Mouse (Mus musculus): ENCODE results near the gene Ndufb10. TPM values are rescaled to one million over a fixed set of nuclear protein-coding genes. Genes with fewer than 3 reads are reported as not detected.

Gene Ndufb10
- polyA plus RNA-seq (2014; fragmentation: Nextera tagmentation; extraction: Ambion mirVana) = 301 and 321 TPM in 2 replicates

GRCm38 (mm10) chr17:24724184-24724583, at the start of gene Ndufb10:
Gene Ndufb10 (minus strand): TSS chr17:24724478.
- under 1% methylated on average over 30 of the region's 30 CpGs for WGBS

GRCm38 (mm10) chr17:24773241-24773640, 49.0 kb upstream of the Ndufb10 start:
- H3K9me3 ChIP-seq (ENCODE audit: control insufficient read depth, low read length) = no peaks in the 10 kb centered on the region
- H3K27ac ChIP-seq (ENCODE audit: low read depth, low read length) = no peak overlapping the region
- 0 out of 2 replicates have a peak, but pooled peaks cover 5% of the 10 kb centered on the region for H3K27me3 ChIP-seq (replicated peaks; ENCODE audit: control insufficient read depth, insufficient read depth, low read length)
- no peak overlapping the region for H3K4me3 ChIP-seq (ENCODE audit: low read depth, low read length)
- no peak overlapping the region for H3K9ac ChIP-seq (ENCODE audit: low read depth, low read length)
- H3K4me2 ChIP-seq = no peak overlapping the region
- no peaks in the 10 kb centered on the region for H3K4me1 ChIP-seq (replicated peaks; ENCODE audit: control insufficient read depth, insufficient read depth, low read length)
- DNase-seq (ENCODE audit: low spot score) = no peak
- ATAC-seq (replicated peaks; ENCODE audit: low FRiP score) = no peak
- H3K36me3 ChIP-seq (ENCODE audit: control insufficient read depth, insufficient read depth, low read length) = no peaks in the 10 kb centered on the region
- 74% methylated on average over 5 of the region's 5 CpGs for WGBS

More at GRCm38 (mm10) chr17:24724184-24724583, at the start of gene Ndufb10:
- H3K9me3 ChIP-seq (ENCODE audit: control insufficient read depth, low read length) = no peaks in the 10 kb centered on the region
- ATAC-seq (replicated peaks; ENCODE audit: low FRiP score) = peak; percentile 64
- DNase-seq (ENCODE audit: low spot score) = peak; percentile 96
- no peaks in the 10 kb centered on the region for H3K27me3 ChIP-seq (replicated peaks; ENCODE audit: control insufficient read depth, insufficient read depth, low read length)
- peak within 1 kb of the TSS; percentile 81 for H3K4me3 ChIP-seq (ENCODE audit: low read depth, low read length)
- H3K4me2 ChIP-seq = peak within 1 kb of the TSS; percentile 80
- H3K9ac ChIP-seq (ENCODE audit: low read depth, low read length) = peak within 1 kb of the TSS; percentile 76
- peak within 1 kb of the TSS; percentile 69 for H3K27ac ChIP-seq (ENCODE audit: low read depth, low read length)
- H3K36me3 ChIP-seq (ENCODE audit: control insufficient read depth, insufficient read depth, low read length) = peaks cover 12% of the 10 kb centered on the region
- H3K4me1 ChIP-seq (replicated peaks; ENCODE audit: control insufficient read depth, insufficient read depth, low read length) = peaks cover 10% of the 10 kb centered on the region

GRCm38 (mm10) chr17:24769146-24769545, 44.9 kb upstream of the Ndufb10 start:
- Histone ChIP-seq H3K27me3 (replicated peaks; ENCODE audit: control insufficient read depth, insufficient read depth, low read length) (peaks cover 19% of the 10 kb centered on the region), H3K9me3 (ENCODE audit: control insufficient read depth, low read length) (no peaks in the 10 kb centered on the region), H3K4me2 (no peak overlapping the region), H3K36me3 (ENCODE audit: control insufficient read depth, insufficient read depth, low read length) (no peaks in the 10 kb centered on the region), H3K9ac (ENCODE audit: low read depth, low read length) (no peak overlapping the region), H3K4me1 (replicated peaks; ENCODE audit: control insufficient read depth, insufficient read depth, low read length) (no peaks in the 10 kb centered on the region), H3K4me3 (ENCODE audit: low read depth, low read length) (no peak overlapping the region), H3K27ac (ENCODE audit: low read depth, low read length) (no peak overlapping the region)
- DNase-seq (ENCODE audit: low spot score) = no peak
- no peak for ATAC-seq (replicated peaks; ENCODE audit: low FRiP score)
- WGBS = 39% methylated on average over 3 of the region's 3 CpGs

- DNase-seq (ENCODE audit: low spot score) = no peak
- no peak for ATAC-seq (replicated peaks; ENCODE audit: low FRiP score)
- H3K27ac ChIP-seq (ENCODE audit: low read depth, low read length) = no peak overlapping the region
- H3K4me1 ChIP-seq (replicated peaks; ENCODE audit: control insufficient read depth, insufficient read depth, low read length) = no peaks in the 10 kb centered on the region
- peaks cover 19% of the 10 kb centered on the region for H3K27me3 ChIP-seq (replicated peaks; ENCODE audit: control insufficient read depth, insufficient read depth, low read length)
- H3K4me3 ChIP-seq (ENCODE audit: low read depth, low read length) = no peak overlapping the region
- no peaks in the 10 kb centered on the region for H3K36me3 ChIP-seq (ENCODE audit: control insufficient read depth, insufficient read depth, low read length)
- no peaks in the 10 kb centered on the region for H3K9me3 ChIP-seq (ENCODE audit: control insufficient read depth, low read length)
- WGBS = 27% methylated on average over 12 of the region's 12 CpGs
- H3K4me2 ChIP-seq = no peak overlapping the region
- H3K9ac ChIP-seq (ENCODE audit: low read depth, low read length) = no peak overlapping the region
Measured at GRCm38 (mm10) chr17:24766266-24766875, 42.1 kb upstream of the Ndufb10 start.

- DNase-seq (ENCODE audit: low spot score) (no peak), ATAC-seq (replicated peaks; ENCODE audit: low FRiP score) (no peak)
- WGBS = 41% methylated on average over 21 of the region's 22 CpGs
- no peaks in the 10 kb centered on the region for H3K4me1 ChIP-seq (replicated peaks; ENCODE audit: control insufficient read depth, insufficient read depth, low read length)
- no peak overlapping the region for H3K9ac ChIP-seq (ENCODE audit: low read depth, low read length)
- no peaks in the 10 kb centered on the region for H3K9me3 ChIP-seq (ENCODE audit: control insufficient read depth, low read length)
- H3K4me3 ChIP-seq (ENCODE audit: low read depth, low read length) = no peak overlapping the region
- no peaks in the 10 kb centered on the region for H3K36me3 ChIP-seq (ENCODE audit: control insufficient read depth, insufficient read depth, low read length)
- no peak overlapping the region for H3K4me2 ChIP-seq
- no peak overlapping the region for H3K27ac ChIP-seq (ENCODE audit: low read depth, low read length)
- H3K27me3 ChIP-seq (replicated peaks; ENCODE audit: control insufficient read depth, insufficient read depth, low read length) = peaks cover 22% of the 10 kb centered on the region
Measured at GRCm38 (mm10) chr17:24765016-24765905, 41.0 kb upstream of the Ndufb10 start.

DNA sequence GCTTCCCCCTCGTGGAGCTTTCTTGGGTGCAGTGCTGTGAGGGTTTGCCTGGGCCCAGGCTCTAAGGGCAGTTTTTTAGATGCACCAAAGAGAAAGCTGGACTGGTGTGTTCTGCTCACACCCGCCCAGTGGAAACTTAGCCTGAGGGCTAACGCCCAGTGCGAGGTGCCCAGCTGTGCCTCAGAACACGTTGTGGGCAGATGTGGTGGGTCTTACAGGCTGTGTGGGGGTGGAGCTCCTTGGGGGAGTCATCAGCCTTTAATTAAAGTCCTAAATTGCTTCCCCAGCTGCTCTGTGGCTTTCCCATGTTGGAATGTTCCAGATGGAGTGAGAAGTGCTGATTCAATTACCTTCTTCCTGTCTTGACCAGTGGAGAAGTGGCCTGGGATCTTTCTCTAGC, 36.8 kb upstream of the Ndufb10 start:
- H3K9me3 ChIP-seq (ENCODE audit: control insufficient read depth, low read length) = no peaks in the 10 kb centered on the region
- DNase-seq (ENCODE audit: low spot score) = no peak
- WGBS = 50% methylated on average over 5 of the region's 5 CpGs
- no peak overlapping the region for H3K4me3 ChIP-seq (ENCODE audit: low read depth, low read length)
- no peak overlapping the region for H3K27ac ChIP-seq (ENCODE audit: low read depth, low read length)
- H3K27me3 ChIP-seq (replicated peaks; ENCODE audit: control insufficient read depth, insufficient read depth, low read length) = peaks cover 20% of the 10 kb centered on the region
- no peak overlapping the region for H3K9ac ChIP-seq (ENCODE audit: low read depth, low read length)
- no peak overlapping the region for H3K4me2 ChIP-seq
- H3K4me1 ChIP-seq (replicated peaks; ENCODE audit: control insufficient read depth, insufficient read depth, low read length) = no peaks in the 10 kb centered on the region
- no peak for ATAC-seq (replicated peaks; ENCODE audit: low FRiP score)
- H3K36me3 ChIP-seq (ENCODE audit: control insufficient read depth, insufficient read depth, low read length) = no peaks in the 10 kb centered on the region

DNA sequence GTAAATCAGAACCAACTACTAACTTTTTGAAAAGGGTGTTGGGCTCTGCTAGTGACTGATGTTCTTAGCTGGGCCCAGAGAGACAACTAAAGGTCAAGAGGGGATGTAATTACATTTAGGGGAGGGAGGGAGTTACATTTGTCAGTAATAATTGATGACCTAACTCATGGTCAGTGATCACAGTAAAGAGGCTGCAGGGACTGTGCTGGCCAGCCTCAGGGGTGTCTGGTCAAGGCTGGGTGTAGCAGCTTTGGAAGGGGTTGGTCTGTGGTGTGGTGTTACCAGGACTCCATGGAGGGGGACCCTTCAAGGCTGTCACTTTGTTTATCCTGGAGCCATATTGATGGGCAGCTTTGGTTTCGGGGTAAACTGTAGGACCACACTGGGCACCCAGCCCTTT, 33.1 kb upstream of the Ndufb10 start:
- H3K4me1 ChIP-seq (replicated peaks; ENCODE audit: control insufficient read depth, insufficient read depth, low read length) = peaks cover 7% of the 10 kb centered on the region
- H3K4me3 ChIP-seq (ENCODE audit: low read depth, low read length) = no peak overlapping the region
- no peak overlapping the region for H3K27ac ChIP-seq (ENCODE audit: low read depth, low read length)
- DNase-seq (ENCODE audit: low spot score) = no peak
- H3K27me3 ChIP-seq (replicated peaks; ENCODE audit: control insufficient read depth, insufficient read depth, low read length) = peaks cover 51% of the 10 kb centered on the region
- H3K4me2 ChIP-seq = no peak overlapping the region
- H3K9me3 ChIP-seq (ENCODE audit: control insufficient read depth, low read length) = no peaks in the 10 kb centered on the region
- H3K9ac ChIP-seq (ENCODE audit: low read depth, low read length) = no peak overlapping the region
- no peak for ATAC-seq (replicated peaks; ENCODE audit: low FRiP score)
- WGBS = 90% methylated on average over 1 of the region's 1 CpGs
- H3K36me3 ChIP-seq (ENCODE audit: control insufficient read depth, insufficient read depth, low read length) = no peaks in the 10 kb centered on the region

DNA sequence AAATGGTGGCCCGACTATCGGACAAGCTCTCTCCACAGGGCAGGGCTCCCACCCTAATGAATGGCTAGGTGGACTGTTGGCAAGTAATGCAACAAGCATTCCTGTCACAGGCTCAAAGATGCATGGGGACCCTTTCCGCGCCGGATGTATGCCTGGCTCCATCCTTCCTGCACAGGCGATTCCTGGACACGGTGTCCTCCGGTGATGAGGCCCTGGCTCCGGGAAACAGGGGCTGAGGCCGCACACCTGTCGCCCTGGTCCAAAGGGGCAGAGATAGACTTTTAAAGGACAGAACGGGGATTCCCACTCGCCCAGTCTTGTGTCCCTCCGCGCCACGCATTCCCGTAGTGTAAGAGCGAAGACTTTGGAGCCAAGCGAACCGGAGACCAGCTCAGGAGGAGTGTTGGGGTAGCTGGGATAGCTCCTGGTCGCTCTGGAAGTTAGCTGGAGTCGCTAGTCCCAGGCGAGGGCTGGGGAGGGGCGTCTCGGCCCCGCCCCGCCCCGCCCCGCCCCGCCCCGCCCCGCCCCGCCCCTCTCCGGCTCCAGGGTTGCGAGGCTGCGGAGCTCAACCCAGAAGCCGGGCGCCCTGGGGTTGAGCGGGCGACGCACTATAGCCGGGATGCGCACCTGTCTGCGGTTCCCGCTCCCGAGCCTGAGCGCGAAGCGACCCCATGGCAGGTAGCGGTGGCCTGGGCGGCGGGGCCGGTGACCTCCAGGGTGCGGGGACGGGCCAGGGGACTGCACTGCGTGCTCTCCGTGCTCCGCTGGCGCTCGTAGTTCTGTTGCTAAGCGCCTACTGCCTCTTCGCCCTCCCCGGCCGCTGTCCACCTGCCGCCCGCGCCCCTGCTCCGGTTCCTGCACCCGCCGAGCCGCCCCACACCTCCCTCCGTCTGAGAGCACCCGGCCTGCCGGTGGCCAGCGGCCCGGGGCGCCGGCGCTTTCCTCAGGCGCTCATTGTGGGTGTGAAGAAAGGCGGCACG, 28.4 kb upstream of the Ndufb10 start, which contains the start of gene Hs3st6:
Gene Hs3st6 (plus strand): TSS at position 574 of the 980 bp plus-strand sequence.
- DNase-seq (ENCODE audit: low spot score) = peak; percentile 73
- Histone ChIP-seq H3K4me1 (replicated peaks; ENCODE audit: control insufficient read depth, insufficient read depth, low read length) (peaks cover 10% of the 10 kb centered on the region), H3K27ac (ENCODE audit: low read depth, low read length) (no peak within 1 kb of the TSS), H3K4me3 (ENCODE audit: low read depth, low read length) (peak within 1 kb of the TSS; percentile 61), H3K36me3 (ENCODE audit: control insufficient read depth, insufficient read depth, low read length) (no peaks in the 10 kb centered on the region), H3K9me3 (ENCODE audit: control insufficient read depth, low read length) (no peaks in the 10 kb centered on the region), H3K9ac (ENCODE audit: low read depth, low read length) (peak within 1 kb of the TSS; percentile 48; the same call in 1 of the 2 replicates), H3K27me3 (replicated peaks; ENCODE audit: control insufficient read depth, insufficient read depth, low read length) (peaks cover 71% of the 10 kb centered on the region), H3K4me2 (peak within 1 kb of the TSS; percentile 96)
- ATAC-seq (replicated peaks; ENCODE audit: low FRiP score) = peak; percentile 83
- 1% methylated on average over 72 of the region's 82 CpGs for WGBS

All from liver, embryonic 11.5 days (tissue).